Mouse (Mus musculus): Measurements from ENCODE around the gene Tsr3.

- TF ChIP-seq CTCF (IDR thresholded peaks at IDR 0.05; ENCODE audit: low read depth) (no peak), EP300 (IDR thresholded peaks at IDR 0.05; ENCODE audit: low read depth) (no peak)
Observed at GRCm38 (mm10) chr17:25272326-25272725, 32.4 kb downstream of the Tsr3 start.
